Mouse (Mus musculus): ENCODE measurements around the gene Tango2.

Tango2 gene

GRCm38 (mm10) chr16:18253866-18254265, 94.0 kb downstream of the Tango2 start:
- DNase-seq (ENCODE audit: low spot score in 2 of 2) = no peak

DNA sequence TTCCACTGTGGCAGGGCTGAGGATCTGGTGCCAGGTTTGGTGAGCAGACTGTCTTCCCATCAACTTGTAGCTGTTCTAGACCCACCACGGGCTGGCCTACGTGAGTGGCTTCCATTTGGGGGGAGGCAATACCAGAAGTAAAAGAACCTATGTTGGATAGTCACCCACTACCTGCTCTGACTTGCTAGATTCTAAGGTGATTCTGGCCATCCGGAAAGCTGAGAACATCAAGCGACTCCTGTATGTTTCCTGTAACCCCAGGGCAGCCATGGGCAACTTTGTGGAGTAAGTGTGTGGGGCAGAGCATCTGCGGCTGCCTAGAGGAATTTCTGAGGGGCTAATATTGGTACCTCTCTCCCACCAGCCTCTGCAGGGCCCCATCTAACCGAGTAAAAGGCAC, 95.2 kb downstream of the Tango2 start:
- DNase-seq (ENCODE audit: low spot score in 2 of 2) = no peak

DNA sequence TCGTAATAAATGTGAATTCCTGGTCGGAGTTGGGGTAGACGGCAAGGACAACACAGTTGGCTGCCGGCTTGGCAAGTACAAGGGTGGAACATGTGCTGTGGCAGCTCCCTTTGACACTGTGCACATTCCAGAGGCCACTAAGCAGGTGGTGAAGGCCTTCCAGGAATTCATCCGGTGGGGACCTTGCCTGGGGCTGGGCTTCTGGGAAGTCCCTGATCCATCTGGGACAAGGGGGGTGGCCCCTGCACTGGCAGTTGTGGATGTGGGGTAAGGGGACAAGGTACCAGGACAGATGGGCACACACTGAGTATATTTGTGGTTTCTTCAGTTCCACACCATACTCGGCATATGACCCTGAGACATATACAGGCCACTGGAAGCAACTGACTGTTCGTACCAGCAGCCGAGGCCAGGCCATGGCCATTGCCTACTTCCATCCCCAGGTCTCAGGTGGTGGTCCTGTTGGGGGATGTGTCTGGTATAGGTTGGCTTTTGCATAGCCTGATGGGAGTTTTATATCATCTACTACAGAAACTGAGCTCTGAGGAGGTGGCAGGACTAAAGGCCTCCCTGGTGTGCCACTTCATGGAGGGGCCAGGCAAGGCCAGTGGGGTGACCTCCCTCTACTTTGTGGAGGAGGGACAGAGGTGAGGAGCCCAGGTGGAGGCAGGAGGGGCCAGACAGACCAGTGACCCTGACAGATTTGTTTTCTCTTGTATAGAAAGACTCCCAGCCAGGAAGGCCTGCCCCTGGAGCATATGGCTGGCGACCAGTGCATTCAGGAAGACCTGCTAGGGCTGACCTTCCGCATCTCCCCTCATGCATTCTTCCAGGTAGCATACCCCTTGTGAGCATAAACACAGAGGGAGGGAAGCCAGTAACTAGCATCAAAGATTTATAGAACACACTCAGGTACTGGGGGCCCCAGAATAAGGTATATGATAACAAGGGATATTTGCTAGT, 96.8 kb downstream of the Tango2 start:
- DNase-seq (ENCODE audit: low spot score in 2 of 2) = no peak
